8 mouse cellular contexts compared by ENCODE assay signal in genomic region chr2:72981075-72981420, GRCm38 (mm10). TPM values are rescaled to one million over a fixed set of nuclear protein-coding genes. Genes with fewer than 3 reads are reported as not detected.
DNase-seq lines count a peak whose midpoint lies in the region; ATAC-seq and TF ChIP-seq lines count a peak whose summit lies in the region.

No protein-coding gene starts in this region.

- peak overlapping the region; percentile 70 for H3K4me2 ChIP-seq in neural tube, embryonic 11.5 days (ENCODE audit: low read depth)
- peak overlapping the region; percentile 68 for H3K4me2 ChIP-seq in liver, embryonic 11.5 days
- H3K4me2 ChIP-seq in stomach, postnatal 0 days (replicated peaks; ENCODE audit: low read depth), result peak overlapping the region; percentile 58

- peak overlapping the region; percentile 81 for H3K4me3 ChIP-seq in cerebellum, adult 2 months (replicated peaks; ENCODE audit: insufficient read depth, low read depth, low read length)
- H3K4me3 ChIP-seq in neural tube, embryonic 11.5 days (ENCODE audit: low read depth, low read length), result peak overlapping the region; percentile 96
- H3K4me3 ChIP-seq in liver, embryonic 11.5 days (ENCODE audit: low read depth, low read length), result peak overlapping the region; percentile 99
- H3K4me3 ChIP-seq in stomach, postnatal 0 days (ENCODE audit: low read depth, low read length), result peak overlapping the region; percentile 100

- no peaks in the 10 kb centered on the region for H3K9me3 ChIP-seq in neural tube, embryonic 11.5 days (ENCODE audit: control insufficient read depth, low read length)
- no peaks in the 10 kb centered on the region for H3K9me3 ChIP-seq in liver, embryonic 11.5 days (ENCODE audit: control insufficient read depth, low read length)
- H3K9me3 ChIP-seq in stomach, postnatal 0 days (ENCODE audit: control insufficient read depth, low read length), result no peaks in the 10 kb centered on the region

- TF ChIP-seq EP300 in stomach, postnatal 0 days (optimal IDR thresholded peaks at IDR 0.05), result no peak

- no peak for TF ChIP-seq CTCF in cerebellum, adult 2 months (IDR thresholded peaks at IDR 0.05; ENCODE audit: borderline replicate concordance, insufficient read depth, low read depth, low read length)
- TF ChIP-seq CTCF in stomach, postnatal 0 days (IDR thresholded peaks at IDR 0.05; ENCODE audit: low read depth), result no peak

- no peak for TF ChIP-seq POLR2A in cerebellum, adult 2 months (IDR thresholded peaks at IDR 0.05; ENCODE audit: borderline replicate concordance, insufficient read depth, low read length)

- no peaks in the 10 kb centered on the region for H3K27me3 ChIP-seq in cerebellum, adult 2 months (ENCODE audit: control insufficient read depth, insufficient read depth, low read length)
- H3K27me3 ChIP-seq in neural tube, embryonic 11.5 days (ENCODE audit: control insufficient read depth, insufficient read depth, low read length), result no peaks in the 10 kb centered on the region
- H3K27me3 ChIP-seq in liver, embryonic 11.5 days (replicated peaks; ENCODE audit: control insufficient read depth, insufficient read depth, low read length), result no peaks in the 10 kb centered on the region
- H3K27me3 ChIP-seq in stomach, postnatal 0 days (ENCODE audit: control insufficient read depth, insufficient read depth, low read length), result no peaks in the 10 kb centered on the region

- WGBS in cerebellum, adult 2 months, result 7% methylated on average over 3 of the region's 3 CpGs
- WGBS in neural tube, embryonic 11.5 days, result 14% methylated on average over 3 of the region's 3 CpGs
- WGBS in liver, embryonic 11.5 days, result 11% methylated on average over 3 of the region's 3 CpGs
- 7% methylated on average over 3 of the region's 3 CpGs for WGBS in stomach, postnatal 0 days

- peak overlapping the region; percentile 100 for H3K27ac ChIP-seq in cerebellum, adult 2 months (ENCODE audit: insufficient read depth, low read length)
- H3K27ac ChIP-seq in neural tube, embryonic 11.5 days (ENCODE audit: low read depth, low read length), result peak overlapping the region; percentile 100
- peak overlapping the region; percentile 100 for H3K27ac ChIP-seq in liver, embryonic 11.5 days (ENCODE audit: low read depth, low read length)
- H3K27ac ChIP-seq in stomach, postnatal 0 days (replicated peaks), result peak overlapping the region; percentile 100

- ATAC-seq in neural tube, embryonic 11.5 days (ENCODE audit: insufficient read depth, low FRiP score, low TSS enrichment), result no peak
- ATAC-seq in liver, embryonic 11.5 days (replicated peaks; ENCODE audit: low FRiP score), result no peak
- no peak for ATAC-seq in stomach, postnatal 0 days (ENCODE audit: low FRiP score, low TSS enrichment)

- H3K4me1 ChIP-seq in cerebellum, adult 2 months (ENCODE audit: control insufficient read depth, insufficient read depth, low read length), result no peaks in the 10 kb centered on the region; the same call in 1 of the 2 replicates
- H3K4me1 ChIP-seq in neural tube, embryonic 11.5 days (ENCODE audit: control insufficient read depth, insufficient read depth, low read length), result peaks cover 17% of the 10 kb centered on the region
- peaks cover 14% of the 10 kb centered on the region for H3K4me1 ChIP-seq in liver, embryonic 11.5 days (replicated peaks; ENCODE audit: control insufficient read depth, insufficient read depth, low read length)
- H3K4me1 ChIP-seq in stomach, postnatal 0 days (replicated peaks; ENCODE audit: control insufficient read depth, insufficient read depth), result no peaks in the 10 kb centered on the region

- peak overlapping the region; percentile 99 for H3K9ac ChIP-seq in neural tube, embryonic 11.5 days (ENCODE audit: low read length)
- peak overlapping the region; percentile 100 for H3K9ac ChIP-seq in liver, embryonic 11.5 days (ENCODE audit: low read depth, low read length)
- H3K9ac ChIP-seq in stomach, postnatal 0 days (ENCODE audit: low read length), result peak overlapping the region; percentile 100

- no peaks in the 10 kb centered on the region for H3K36me3 ChIP-seq in neural tube, embryonic 11.5 days (ENCODE audit: control insufficient read depth, insufficient read depth, low read length)
- H3K36me3 ChIP-seq in liver, embryonic 11.5 days (ENCODE audit: control insufficient read depth, insufficient read depth, low read length), result no peaks in the 10 kb centered on the region
- no peaks in the 10 kb centered on the region for H3K36me3 ChIP-seq in stomach, postnatal 0 days (ENCODE audit: control insufficient read depth, insufficient read depth, low read length)

- DNase-seq in cerebellum, adult 2 months, result no peak
- DNase-seq in cerebellum, adult 11 months, result no peak
- DNase-seq in neural tube, embryonic 11.5 days (ENCODE audit: low spot score), result no peak
- DNase-seq in neural tube, embryonic 10.5 days (ENCODE audit: extremely low spot score, low spot score), result no peak
- DNase-seq in liver, embryonic 11.5 days (ENCODE audit: low spot score), result no peak
- no peak for DNase-seq in stomach, postnatal 0 days (ENCODE audit: low spot score)
- DNase-seq in right cerebral cortex, adult 2 months (ENCODE audit: low spot score in 2 of 2), result no peak
- no peak for DNase-seq in thymus, postnatal 4 days

RNA-seq across cellular contexts. Expression of gene Sp3, which starts 0.8 kb away (rescaled TPM):
- polyA plus RNA-seq in cerebellum, adult 2 months (2012; rRNA removed), result 25.9 and 30.6 TPM in 2 replicates
- polyA plus RNA-seq in neural tube, embryonic 11.5 days (2014; fragmentation: Nextera tagmentation; extraction: Ambion mirVana), result 65.8 and 67.3 TPM in 2 replicates
- 49.6 and 50.6 TPM in 2 replicates for polyA plus RNA-seq in liver, embryonic 11.5 days (2014; fragmentation: Nextera tagmentation; extraction: Ambion mirVana)
- polyA plus RNA-seq in stomach, postnatal 0 days (2015; fragmentation: Nextera tagmentation; extraction: Ambion mirVana), result 24.3 and 25.7 TPM in 2 replicates

RNA-seq across cellular contexts. Expression of gene Gm11084, which starts 5.5 kb away (rescaled TPM):
- not detected in 2 replicates for polyA plus RNA-seq in cerebellum, adult 2 months (2012; rRNA removed)
- polyA plus RNA-seq in neural tube, embryonic 11.5 days (2014; fragmentation: Nextera tagmentation; extraction: Ambion mirVana), result not detected in 2 replicates
- polyA plus RNA-seq in liver, embryonic 11.5 days (2014; fragmentation: Nextera tagmentation; extraction: Ambion mirVana), result not detected in 2 replicates
- not detected in 2 replicates for polyA plus RNA-seq in stomach, postnatal 0 days (2015; fragmentation: Nextera tagmentation; extraction: Ambion mirVana)
